Mouse (Mus musculus) embryonic stem cell, embryonic (primary cell): ENCODE measurements around the gene Pbxip1.
"Not testable (repeated sequence)": the region's sequence is repeated elsewhere in the genome, so short reads cannot be mapped to it uniquely, and the experiment has no call there.

Source experiments
- CTCF ChIA-PET, 4 experiments: fragments of 300-600 bp in 2 of 4; fragments of 350-600 bp in 2 of 4; sonication (Branson Sonifier 250); formaldehyde crosslinking; loops; one replicate each; lab custom pipeline; 2022; ENCODE audit warnings: inconsistent platforms in 2 of 4; lab: Charles Lee
- POLR2A ChIA-PET, 4 experiments: fragments of 300-600 bp in 2 of 4; fragments of 350-600 bp in 2 of 4; sonication (Branson Sonifier 250); formaldehyde crosslinking; loops; one replicate each; lab custom pipeline; 2022; ENCODE audit warnings: antibody characterized with exemption in 4 of 4, inconsistent platforms in 1 of 4; lab: Charles Lee

Pbxip1 gene

GRCm38 (mm10) chr3:89418861-89419250, 17.6 kb upstream of the Pbxip1 start:
- POLR2A ChIA-PET: interaction anchor here in 3 of 4 experiments (0.7 to 12.6 kb wide), 56 partner anchors 9 to 1094 kb away, joined by 3 to 192 read pairs (median 6); partner anchors contain the start of genes Zbtb7b (in 3 of the 3), Efna3 (in 2 of the 3), Lenep (in 2 of the 3) and Pbxip1 (in 2 of the 3)
- CTCF ChIA-PET: interaction anchor here (0.5 to 2.8 kb wide), 16 partner anchors 10 to 173 kb away, joined by 3 to 26 read pairs (median 4); partner anchors contain the start of genes Krtcap2 (in 1 of the 4), Pbxip1 (in 1 of the 4), Pmvk (in 1 of the 4) and Trim46 (in 1 of the 4)

DNA sequence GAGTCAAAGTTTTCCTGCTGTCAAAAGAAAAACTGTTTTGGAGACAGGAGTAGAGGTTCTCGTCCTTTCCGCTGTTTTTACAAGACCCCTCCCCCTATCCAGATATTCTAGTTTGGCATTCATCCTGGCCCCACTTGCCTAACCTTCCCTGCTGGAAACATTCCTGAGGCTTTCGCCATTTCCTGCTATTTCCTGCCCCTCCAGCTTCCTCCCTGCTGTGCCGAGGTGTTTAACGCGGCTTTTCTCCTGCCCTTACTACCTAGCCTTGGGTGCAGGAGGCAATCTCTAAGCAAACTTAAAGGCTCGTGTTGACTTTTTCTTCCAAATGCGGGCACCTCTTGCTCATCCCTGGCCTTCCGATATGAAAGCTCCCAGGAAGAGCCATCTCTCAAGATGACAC, 16.9 kb upstream of the Pbxip1 start:
- ChIA-PET CTCF (interaction anchor here (0.5 to 2.8 kb wide), 6 partner anchors 23 to 353 kb away, joined by 3 to 17 read pairs (median 8); partner anchors contain the start of gene Zbtb7b (in 1 of the 4)), POLR2A (interaction anchor here (0.6 to 12.6 kb wide), 35 partner anchors 7 to 579 kb away, joined by 3 to 192 read pairs (median 8); partner anchors contain the start of genes Pygo2 (in 3 of the 4), Zbtb7b (in 3 of the 4), Lenep (in 2 of the 4) and Pbxip1 (in 2 of the 4))

- ChIA-PET POLR2A (interaction anchor here (0.8 to 12.6 kb wide), 34 partner anchors 8 to 271 kb away, joined by 3 to 192 read pairs (median 8); partner anchors contain the start of genes Pygo2 (in 3 of the 4), Flad1 (in 2 of the 4), Lenep (in 2 of the 4) and Pbxip1 (in 2 of the 4)), CTCF (interaction anchor here in 2 of 4 experiments (0.6 to 2.3 kb wide), 4 partner anchors 23 to 366 kb away, joined by 3 to 12 read pairs (median 6); partner anchors contain the start of gene Zbtb7b (in 1 of the 2))
Measured at GRCm38 (mm10) chr3:89419981-89420380, 16.5 kb upstream of the Pbxip1 start.

DNA sequence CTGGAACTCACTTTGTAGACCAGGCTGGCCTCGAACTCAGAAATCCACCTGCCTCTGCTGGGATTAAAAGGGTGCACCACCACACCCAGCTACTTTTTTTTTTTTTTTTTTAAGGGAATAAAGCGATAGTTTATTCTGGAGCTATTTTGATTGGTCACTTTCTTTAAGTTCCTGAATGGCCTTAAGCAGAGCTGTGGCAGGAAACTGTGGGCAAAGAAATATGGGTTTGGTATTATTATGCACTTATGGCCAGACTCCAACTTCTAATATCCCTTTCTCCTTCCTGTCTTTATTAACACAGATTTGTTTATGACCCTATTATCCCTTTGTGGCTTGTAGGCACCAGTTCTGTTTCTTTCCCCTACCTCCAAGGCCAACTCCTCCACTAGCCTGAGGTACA, 16.1 kb upstream of the Pbxip1 start:
- CTCF ChIA-PET: interaction anchor here in 3 of 4 experiments (0.6 to 3.5 kb wide), 15 partner anchors 9 to 366 kb away, joined by 3 to 20 read pairs (median 5); partner anchors contain the start of genes Flad1 (in 1 of the 3), Pbxip1 (in 1 of the 3), Pmvk (in 1 of the 3) and Pygo2 (in 1 of the 3)

GRCm38 (mm10) chr3:89421002-89421774, 15.3 kb upstream of the Pbxip1 start:
- CTCF ChIA-PET: interaction anchor here (0.5 to 3.5 kb wide), 29 partner anchors 9 to 1375 kb away, joined by 3 to 20 read pairs (median 4); partner anchors contain the start of genes Pmvk (in 2 of the 4), Pygo2 (in 2 of the 4), Flad1 (in 1 of the 4) and Pbxip1 (in 1 of the 4)
- POLR2A ChIA-PET: interaction anchor here (0.6 to 12.6 kb wide), 69 partner anchors 9 to 827 kb away, joined by 3 to 192 read pairs (median 5); partner anchors contain the start of genes Flad1 (in 3 of the 4), Pygo2 (in 3 of the 4), Pbxip1 (in 2 of the 4) and Pmvk (in 2 of the 4)

More for the DNA sequence above, 16.1 kb upstream of the Pbxip1 start:
- POLR2A ChIA-PET: interaction anchor here (0.7 to 12.6 kb wide), 44 partner anchors 8 to 827 kb away, joined by 3 to 192 read pairs (median 7); partner anchors contain the start of genes Flad1 (in 3 of the 4), Pygo2 (in 3 of the 4), Lenep (in 2 of the 4) and Pbxip1 (in 2 of the 4)

DNA sequence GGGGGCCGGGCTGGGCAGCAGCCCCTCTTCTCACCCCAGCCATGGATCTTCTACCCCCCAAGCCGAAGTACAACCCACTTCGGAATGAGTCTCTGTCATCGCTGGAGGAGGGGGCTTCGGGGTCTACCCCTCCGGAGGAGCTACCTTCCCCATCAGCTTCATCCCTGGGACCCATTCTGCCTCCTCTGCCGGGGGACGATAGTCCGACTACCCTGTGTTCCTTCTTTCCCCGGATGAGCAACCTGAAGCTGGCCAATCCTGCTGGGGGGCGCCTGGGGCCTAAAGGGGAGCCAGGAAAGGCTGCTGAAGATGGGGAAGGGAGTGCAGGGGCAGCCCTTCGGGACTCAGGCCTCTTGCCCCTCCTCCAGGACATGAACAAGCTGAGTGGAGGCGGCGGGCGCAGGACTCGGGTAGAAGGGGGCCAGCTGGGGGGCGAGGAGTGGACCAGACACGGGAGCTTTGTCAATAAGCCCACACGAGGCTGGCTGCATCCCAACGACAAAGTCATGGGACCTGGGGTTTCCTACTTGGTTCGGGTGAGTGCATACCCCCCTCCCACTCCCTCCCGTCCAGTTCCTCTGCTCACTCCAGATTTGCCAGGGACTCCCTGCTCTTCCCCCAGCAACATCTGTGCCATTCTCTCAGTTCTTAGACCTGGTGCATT, 14.6 kb upstream of the Pbxip1 start:
- CTCF ChIA-PET: interaction anchor here (0.5 to 3.5 kb wide), 22 partner anchors 8 to 1376 kb away, joined by 3 to 20 read pairs (median 4); partner anchors contain the start of genes Pmvk (in 2 of the 4) and Pygo2 (in 2 of the 4)
- POLR2A ChIA-PET: interaction anchor here in 3 of 4 experiments (0.6 to 12.6 kb wide), 54 partner anchors 8 to 534 kb away, joined by 3 to 192 read pairs (median 5); partner anchors contain the start of genes Flad1 (in 3 of the 3), Pygo2 (in 3 of the 3), Pbxip1 (in 2 of the 3) and Pmvk (in 2 of the 3)

GRCm38 (mm10) chr3:89422556-89423205, 13.8 kb upstream of the Pbxip1 start:
- ChIA-PET POLR2A (interaction anchor here in 3 of 4 experiments (0.7 to 12.6 kb wide), 29 partner anchors 8 to 83 kb away, joined by 3 to 192 read pairs (median 8); partner anchors contain the start of genes Flad1 (in 3 of the 3), Pygo2 (in 3 of the 3), Pmvk (in 2 of the 3) and Zbtb7b (in 2 of the 3)), CTCF (interaction anchor here in 3 of 4 experiments (0.7 to 3.5 kb wide), 8 partner anchors 26 to 314 kb away, joined by 3 to 20 read pairs (median 6); no protein-coding TSS in a partner anchor)

- CTCF ChIA-PET: interaction anchor here in 3 of 4 experiments (0.6 to 2.8 kb wide), 5 partner anchors 25 to 169 kb away, joined by 3 to 11 read pairs (median 10); partner anchors contain the start of genes Adam15 (in 1 of the 3) and Efna3 (in 1 of the 3)
Measured at GRCm38 (mm10) chr3:89424416-89425140, 11.9 kb upstream of the Pbxip1 start.

GRCm38 (mm10) chr3:89425141-89425525, 11.4 kb upstream of the Pbxip1 start:
- ChIA-PET CTCF (interaction anchor here (0.5 to 2.8 kb wide), 12 partner anchors 10 to 170 kb away, joined by 3 to 11 read pairs (median 5); partner anchors contain the start of genes Pbxip1 (in 2 of the 4), Adam15 (in 1 of the 4) and Pmvk (in 1 of the 4)), POLR2A (interaction anchor here in 3 of 4 experiments (0.7 to 12.6 kb wide), 26 partner anchors 9 to 270 kb away, joined by 3 to 192 read pairs (median 4); partner anchors contain the start of genes Pbxip1 (in 2 of the 3), Flad1 (in 1 of the 3), Lenep (in 1 of the 3) and Pmvk (in 1 of the 3))

More at GRCm38 (mm10) chr3:89424416-89425140, 11.9 kb upstream of the Pbxip1 start:
- POLR2A ChIA-PET: interaction anchor here in 3 of 4 experiments (0.6 to 12.6 kb wide), 24 partner anchors 8 to 1100 kb away, joined by 3 to 192 read pairs (median 4); partner anchors contain the start of genes Pbxip1 (in 2 of the 3), Flad1 (in 1 of the 3), Glmp (in 1 of the 3) and Lenep (in 1 of the 3)

- ChIA-PET CTCF (interaction anchor here in 3 of 4 experiments (0.6 to 2.8 kb wide), 8 partner anchors 11 to 77 kb away, joined by 3 to 11 read pairs (median 6); partner anchors contain the start of gene Pbxip1 (in 1 of the 3)), POLR2A (interaction anchor here in 3 of 4 experiments (0.6 to 12.6 kb wide), 22 partner anchors 8 to 388 kb away, joined by 3 to 192 read pairs (median 4); partner anchors contain the start of genes Pbxip1 (in 2 of the 3), Flad1 (in 1 of the 3), Lenep (in 1 of the 3) and Pmvk (in 1 of the 3))
Measured at GRCm38 (mm10) chr3:89425876-89426275, 10.6 kb upstream of the Pbxip1 start.

- POLR2A ChIA-PET: interaction anchor here in 2 of 4 experiments (1.3 to 4.0 kb wide), 3 partner anchors 8 to 27 kb away, joined by 5 to 99 read pairs (median 44); partner anchors contain the start of genes Cks1b (in 1 of the 2) and Shc1 (in 1 of the 2)
- CTCF ChIA-PET: not testable (repeated sequence)
Measured at GRCm38 (mm10) chr3:89429021-89429420, 7.5 kb upstream of the Pbxip1 start.

- ChIA-PET POLR2A (interaction anchor here in 3 of 4 experiments (0.6 to 10.3 kb wide), 50 partner anchors 7 to 260 kb away, joined by 3 to 99 read pairs (median 4); partner anchors contain the start of genes Cks1b (in 3 of the 3), Flad1 (in 3 of the 3), Efna3 (in 2 of the 3) and Shc1 (in 2 of the 3)), CTCF (interaction anchor here in 3 of 4 experiments (0.5 to 3.4 kb wide), 13 partner anchors 9 to 297 kb away, joined by 3 to 23 read pairs (median 5); no protein-coding TSS in a partner anchor)
Measured at GRCm38 (mm10) chr3:89430171-89431159, 6.0 kb upstream of the Pbxip1 start, which contains the start of gene Pygo2. Gene Pygo2, plus strand, starts transcription at chr3:89430214.

- CTCF ChIA-PET: interaction anchor here in 1 of 4 experiments (0.7 to 3.4 kb wide), 3 partner anchors 11 to 36 kb away, joined by 3 to 23 read pairs (median 3); no protein-coding TSS in a partner anchor
Measured at GRCm38 (mm10) chr3:89432606-89433005, 3.9 kb upstream of the Pbxip1 start.

More at GRCm38 (mm10) chr3:89432606-89433005, 3.9 kb upstream of the Pbxip1 start:
- POLR2A ChIA-PET: interaction anchor here in 3 of 4 experiments (0.8 to 10.3 kb wide), 15 partner anchors 9 to 54 kb away, joined by 3 to 99 read pairs (median 5); partner anchors contain the start of genes Cks1b (in 1 of the 3), Flad1 (in 1 of the 3) and Shc1 (in 1 of the 3)
